Mouse (Mus musculus): ENCODE measurements around the gene Tpm4. TPM values are rescaled to one million over a fixed set of nuclear protein-coding genes. Genes with fewer than 3 reads are reported as not detected.

Gene Tpm4
- polyA plus RNA-seq, 1 experiment from 2014 or later = 318 TPM

DNA sequence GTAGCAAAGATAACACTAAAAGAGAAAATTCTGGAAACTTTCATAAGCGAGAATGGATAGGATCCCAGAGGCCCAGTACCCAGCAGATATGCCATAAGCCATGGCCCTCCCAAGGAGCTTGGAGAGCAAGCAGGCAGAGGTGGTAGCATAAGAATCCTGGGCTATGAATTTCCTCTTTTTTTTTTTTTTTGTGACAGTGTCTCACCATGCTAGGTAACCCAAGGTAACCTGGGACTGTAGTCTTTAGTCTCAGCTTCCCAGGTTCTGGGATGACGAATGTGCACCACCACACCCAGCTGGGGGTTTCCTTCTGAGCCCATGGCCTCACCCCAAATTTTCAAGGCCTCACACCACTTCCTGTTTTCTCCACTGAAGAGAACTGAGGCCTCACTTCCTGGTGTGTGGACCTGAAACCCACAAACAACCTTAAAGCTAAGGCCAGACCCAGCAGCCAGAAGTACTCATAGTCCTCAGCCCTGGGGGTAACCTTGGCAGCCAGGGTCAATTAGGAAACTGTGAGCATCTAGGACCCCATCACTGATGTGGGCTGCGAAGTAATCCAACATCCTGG is 34.4 kb downstream of the Tpm4 start:
- 86% methylated on average over 3 of the region's 3 CpGs for WGBS
- no peak overlapping the region for H3K27ac ChIP-seq (replicated peaks in 1 of 2; ENCODE audit: control insufficient read depth in 1 of 2, insufficient read depth in 1 of 2, low read depth in 2 of 2, low read length in 2 of 2)
- H3K9ac ChIP-seq (ENCODE audit: low read length) = no peak overlapping the region

DNA sequence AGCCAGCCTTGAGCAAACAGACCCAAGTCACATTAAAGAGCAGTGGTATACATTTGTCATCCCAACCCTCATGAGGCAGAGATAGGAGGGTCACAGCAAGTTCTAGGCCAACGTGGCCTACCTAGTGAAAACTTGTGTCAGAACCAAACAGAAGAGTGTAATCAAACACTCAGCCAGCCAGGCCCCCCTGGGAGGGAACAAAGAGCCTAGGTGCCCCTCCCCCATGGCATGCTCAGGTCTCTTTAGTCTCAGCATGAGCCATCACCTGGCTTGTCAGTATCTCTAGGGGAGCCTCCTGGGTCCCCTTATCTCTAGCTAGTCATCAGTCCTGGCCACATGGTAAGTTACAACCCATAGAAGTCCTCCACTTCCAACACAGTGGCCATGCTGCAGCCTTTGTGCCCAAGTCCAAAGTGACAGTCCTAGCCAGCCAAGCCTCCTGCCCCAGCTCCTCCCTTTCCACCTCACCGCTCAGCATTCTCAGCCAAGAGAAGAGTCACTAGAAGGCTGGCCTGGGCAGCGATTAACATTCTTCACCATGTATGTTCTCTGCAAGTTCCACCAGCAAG is 35.0 kb downstream of the Tpm4 start:
- no peak for ATAC-seq (ENCODE audit: insufficient number of reproducible peaks, insufficient read depth, low FRiP score, low read depth)
- Histone ChIP-seq H3K4me2 (ENCODE audit: low read length) (no peak overlapping the region), H3K27me3 (ENCODE audit: control insufficient read depth, insufficient read depth, low read length) (no peaks in the 10 kb centered on the region), H3K4me1 (ENCODE audit: control insufficient read depth in 2 of 2, insufficient read depth in 2 of 2, low read length in 2 of 2) (no peaks in the 10 kb centered on the region), H3K9me3 (ENCODE audit: control insufficient read depth, low read length) (no peaks in the 10 kb centered on the region), H3K9ac (ENCODE audit: low read length) (no peak overlapping the region), H3K4me3 (ENCODE audit: control insufficient read depth in 1 of 2, insufficient read depth in 1 of 2, low read depth in 1 of 2, low read length in 2 of 2) (no peak overlapping the region), H3K36me3 (ENCODE audit: control insufficient read depth, insufficient read depth, low read length) (peaks cover 76% of the 10 kb centered on the region), H3K27ac (replicated peaks in 1 of 2; ENCODE audit: control insufficient read depth in 1 of 2, insufficient read depth in 1 of 2, low read depth in 2 of 2, low read length in 2 of 2) (no peak overlapping the region)
- 67% methylated on average over 3 of the region's 3 CpGs for WGBS

More for the DNA sequence above, 34.4 kb downstream of the Tpm4 start:
- no peaks in the 10 kb centered on the region for H3K27me3 ChIP-seq (ENCODE audit: control insufficient read depth, insufficient read depth, low read length)
- peaks cover 76% of the 10 kb centered on the region for H3K36me3 ChIP-seq (ENCODE audit: control insufficient read depth, insufficient read depth, low read length)
- H3K4me3 ChIP-seq (ENCODE audit: control insufficient read depth in 1 of 2, insufficient read depth in 1 of 2, low read depth in 1 of 2, low read length in 2 of 2) = no peak overlapping the region
- no peak overlapping the region for H3K4me2 ChIP-seq (ENCODE audit: low read length)
- H3K4me1 ChIP-seq (ENCODE audit: control insufficient read depth in 2 of 2, insufficient read depth in 2 of 2, low read length in 2 of 2) = no peaks in the 10 kb centered on the region
- H3K9me3 ChIP-seq (ENCODE audit: control insufficient read depth, low read length) = no peaks in the 10 kb centered on the region
- ATAC-seq (ENCODE audit: insufficient number of reproducible peaks, insufficient read depth, low FRiP score, low read depth) = no peak

DNA sequence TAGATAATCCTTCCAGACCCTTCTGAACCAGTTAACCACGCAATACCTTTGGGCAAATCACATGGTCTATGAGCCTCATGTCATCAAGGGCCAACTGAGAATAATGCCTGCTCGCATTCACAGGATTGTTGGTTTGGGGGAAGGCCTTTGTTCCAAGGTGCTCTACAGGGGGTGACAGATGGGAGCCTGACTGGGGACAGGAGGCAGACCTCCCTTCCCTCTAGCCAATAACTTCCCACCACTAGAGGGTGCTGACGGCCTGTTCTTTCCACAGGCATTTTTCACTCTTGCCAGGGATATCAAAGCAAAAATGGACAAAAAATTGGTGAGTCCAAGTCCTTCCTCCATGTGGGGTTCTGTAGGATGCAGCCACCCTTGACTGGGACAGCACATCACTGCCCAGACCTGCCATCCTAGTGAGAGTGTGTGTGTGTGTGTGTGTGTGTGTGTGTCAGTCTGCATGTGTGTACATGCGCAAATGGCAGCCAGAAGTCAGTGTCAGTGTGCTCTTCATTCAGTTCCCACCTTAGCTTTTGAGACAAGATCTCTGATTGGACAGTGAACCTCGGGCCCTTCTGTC is 42.7 kb downstream of the Tpm4 start:
- WGBS = 57% methylated on average over 5 of the region's 5 CpGs
- H3K9me3 ChIP-seq (ENCODE audit: control insufficient read depth, low read length) = no peaks in the 10 kb centered on the region
- peaks cover 98% of the 10 kb centered on the region for H3K36me3 ChIP-seq (ENCODE audit: control insufficient read depth, insufficient read depth, low read length)
- H3K9ac ChIP-seq (ENCODE audit: low read length) = no peak overlapping the region
- ATAC-seq (ENCODE audit: insufficient number of reproducible peaks, insufficient read depth, low FRiP score, low read depth) = no peak
- no peak overlapping the region for H3K27ac ChIP-seq (replicated peaks in 1 of 2; ENCODE audit: control insufficient read depth in 1 of 2, insufficient read depth in 1 of 2, low read depth in 2 of 2, low read length in 2 of 2)
- H3K4me3 ChIP-seq (ENCODE audit: control insufficient read depth in 1 of 2, insufficient read depth in 1 of 2, low read depth in 1 of 2, low read length in 2 of 2) = no peak overlapping the region
- H3K4me2 ChIP-seq (ENCODE audit: low read length) = no peak overlapping the region
- H3K27me3 ChIP-seq (ENCODE audit: control insufficient read depth, insufficient read depth, low read length) = no peaks in the 10 kb centered on the region
- H3K4me1 ChIP-seq (ENCODE audit: control insufficient read depth in 2 of 2, insufficient read depth in 2 of 2, low read length in 2 of 2) = no peaks in the 10 kb centered on the region

DNA sequence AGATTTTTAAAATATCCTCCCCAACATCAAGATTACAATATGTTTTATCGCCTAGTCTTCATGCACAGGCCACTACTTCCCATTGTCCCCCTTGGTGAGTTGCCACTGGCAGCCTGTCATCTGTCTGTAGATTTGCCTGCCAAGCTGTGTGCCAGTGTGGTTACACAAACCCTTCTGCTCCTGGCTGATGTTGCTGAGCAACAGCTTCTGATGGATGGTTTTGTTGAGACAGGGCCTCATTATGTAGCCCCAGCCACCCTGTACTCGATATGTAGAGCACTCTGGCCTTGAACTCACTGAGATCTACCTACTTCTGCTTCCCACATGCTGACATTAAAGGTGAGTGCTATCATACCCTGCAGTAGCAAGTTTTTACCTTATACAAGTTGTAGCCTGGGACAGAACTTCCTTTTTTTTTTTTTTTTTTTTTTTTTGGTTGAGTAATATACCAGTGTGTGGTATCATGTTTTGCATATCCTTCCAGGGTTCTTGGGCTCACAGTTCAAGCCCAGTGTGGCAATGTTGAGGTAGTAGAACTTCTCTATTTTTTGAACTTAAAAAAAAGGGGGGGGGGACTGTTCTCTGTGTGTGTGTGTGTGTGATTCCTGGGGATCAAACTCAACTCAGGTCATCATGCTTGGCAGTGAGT is 48.9 kb downstream of the Tpm4 start:
- no peak overlapping the region for H3K27ac ChIP-seq (replicated peaks in 1 of 2; ENCODE audit: control insufficient read depth in 1 of 2, insufficient read depth in 1 of 2, low read depth in 2 of 2, low read length in 2 of 2)
- peaks cover 35% of the 10 kb centered on the region for H3K36me3 ChIP-seq (ENCODE audit: control insufficient read depth, insufficient read depth, low read length)
- H3K9ac ChIP-seq (ENCODE audit: low read length) = no peak overlapping the region
- H3K4me2 ChIP-seq (ENCODE audit: low read length) = no peak overlapping the region
- no peaks in the 10 kb centered on the region for H3K4me1 ChIP-seq (ENCODE audit: control insufficient read depth in 2 of 2, insufficient read depth in 2 of 2, low read length in 2 of 2)
- H3K9me3 ChIP-seq (ENCODE audit: control insufficient read depth, low read length) = no peaks in the 10 kb centered on the region
- H3K4me3 ChIP-seq (ENCODE audit: control insufficient read depth in 1 of 2, insufficient read depth in 1 of 2, low read depth in 1 of 2, low read length in 2 of 2) = no peak overlapping the region
- no peak for ATAC-seq (ENCODE audit: insufficient number of reproducible peaks, insufficient read depth, low FRiP score, low read depth)
- no peaks in the 10 kb centered on the region for H3K27me3 ChIP-seq (ENCODE audit: control insufficient read depth, insufficient read depth, low read length)
- WGBS = 76% methylated on average over 2 of the region's 2 CpGs

DNA sequence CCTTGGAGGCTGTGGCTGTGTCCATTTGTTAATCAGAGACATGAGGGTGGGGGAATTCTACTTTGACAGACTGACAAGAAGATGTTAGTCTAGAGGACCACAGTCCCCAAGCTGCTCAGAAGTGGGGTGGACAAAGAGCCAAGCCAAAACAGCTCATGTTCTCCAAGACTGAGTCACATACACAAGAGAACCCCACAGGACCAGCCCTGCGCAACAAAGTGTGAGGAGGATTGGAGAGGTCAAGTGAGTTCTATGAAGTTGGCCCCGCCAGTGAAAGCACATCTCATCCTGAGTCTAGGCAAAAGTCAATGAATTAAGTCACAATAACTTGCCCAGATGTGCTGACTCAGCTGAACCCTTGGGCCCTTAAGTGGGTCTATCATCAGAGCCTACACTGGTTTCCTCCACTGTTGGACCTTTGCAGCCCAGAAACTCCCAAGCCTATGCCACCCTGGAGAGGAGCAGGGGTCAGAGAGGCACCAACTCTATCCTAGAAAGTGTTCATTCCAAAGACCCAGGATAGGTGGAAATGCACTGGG is 53.1 kb downstream of the Tpm4 start:
- no peak for ATAC-seq (ENCODE audit: insufficient number of reproducible peaks, insufficient read depth, low FRiP score, low read depth)
- WGBS = 86% methylated on average over 2 of the region's 2 CpGs
- Histone ChIP-seq H3K36me3 (ENCODE audit: control insufficient read depth, insufficient read depth, low read length) (no peaks in the 10 kb centered on the region), H3K27me3 (ENCODE audit: control insufficient read depth, insufficient read depth, low read length) (no peaks in the 10 kb centered on the region), H3K27ac (replicated peaks in 1 of 2; ENCODE audit: control insufficient read depth in 1 of 2, insufficient read depth in 1 of 2, low read depth in 2 of 2, low read length in 2 of 2) (no peak overlapping the region), H3K9ac (ENCODE audit: low read length) (no peak overlapping the region), H3K4me1 (ENCODE audit: control insufficient read depth in 2 of 2, insufficient read depth in 2 of 2, low read length in 2 of 2) (no peaks in the 10 kb centered on the region; a peak in 1 of 4 replicates), H3K4me3 (ENCODE audit: control insufficient read depth in 1 of 2, insufficient read depth in 1 of 2, low read depth in 1 of 2, low read length in 2 of 2) (no peak overlapping the region), H3K4me2 (ENCODE audit: low read length) (no peak overlapping the region), H3K9me3 (ENCODE audit: control insufficient read depth, low read length) (no peaks in the 10 kb centered on the region)

DNA sequence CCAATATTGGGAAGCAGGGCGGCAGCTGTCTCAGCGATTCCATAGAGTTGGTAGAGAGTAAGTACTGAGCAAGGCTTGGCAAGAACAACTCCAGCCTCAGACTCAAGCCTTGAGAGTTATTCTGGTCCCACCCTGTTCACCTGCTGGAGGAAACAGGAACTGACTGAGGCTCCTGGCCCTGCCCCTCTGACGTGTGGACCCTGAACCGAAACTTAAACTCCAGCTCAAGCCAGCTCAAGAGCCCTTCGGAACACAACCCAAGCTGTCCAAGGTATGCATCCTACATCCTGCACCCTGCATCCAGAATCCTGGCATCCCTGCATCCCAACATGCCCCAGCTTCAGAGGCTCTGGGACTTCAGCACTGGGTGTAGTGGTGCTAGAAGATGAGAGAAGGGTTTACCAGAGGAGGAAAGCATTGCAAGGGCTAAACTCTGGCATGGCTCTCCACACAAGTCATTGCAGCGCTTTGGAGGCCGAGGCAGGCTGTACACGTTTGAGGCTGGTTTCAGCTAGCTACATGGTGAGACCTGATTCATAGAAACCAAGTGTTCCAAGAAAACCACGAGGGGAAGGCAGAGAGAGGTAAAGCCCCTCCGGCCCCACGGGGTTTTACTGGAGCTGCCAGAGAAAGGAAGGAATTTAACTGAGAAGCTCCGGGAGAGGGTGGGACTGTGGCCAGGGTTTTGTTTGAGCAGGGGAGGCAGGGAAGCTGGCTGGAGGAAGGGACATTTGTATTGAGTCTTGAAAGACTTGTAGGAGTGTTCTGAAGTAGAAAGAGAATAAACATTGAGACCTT is 54.8 kb downstream of the Tpm4 start, which contains the start of gene Hsh2d:
TSS of gene Hsh2d (plus strand) at position 222 of the 798 bp plus-strand sequence.
- no peak for ATAC-seq (ENCODE audit: insufficient number of reproducible peaks, insufficient read depth, low FRiP score, low read depth)
- Histone ChIP-seq H3K27me3 (ENCODE audit: control insufficient read depth, insufficient read depth, low read length) (no peaks in the 10 kb centered on the region), H3K9ac (ENCODE audit: low read length) (no peak within 1 kb of the TSS), H3K36me3 (ENCODE audit: control insufficient read depth, insufficient read depth, low read length) (no peaks in the 10 kb centered on the region), H3K4me2 (ENCODE audit: low read length) (no peak within 1 kb of the TSS), H3K4me1 (ENCODE audit: control insufficient read depth in 2 of 2, insufficient read depth in 2 of 2, low read length in 2 of 2) (no peaks in the 10 kb centered on the region; a peak in 1 of 4 replicates), H3K27ac (replicated peaks in 1 of 2; ENCODE audit: control insufficient read depth in 1 of 2, insufficient read depth in 1 of 2, low read depth in 2 of 2, low read length in 2 of 2) (no peak within 1 kb of the TSS), H3K4me3 (ENCODE audit: control insufficient read depth in 1 of 2, insufficient read depth in 1 of 2, low read depth in 1 of 2, low read length in 2 of 2) (no peak within 1 kb of the TSS), H3K9me3 (ENCODE audit: control insufficient read depth, low read length) (no peaks in the 10 kb centered on the region)
- 61% methylated on average over 12 of the region's 12 CpGs for whole genome bisulfite sequencing

DNA sequence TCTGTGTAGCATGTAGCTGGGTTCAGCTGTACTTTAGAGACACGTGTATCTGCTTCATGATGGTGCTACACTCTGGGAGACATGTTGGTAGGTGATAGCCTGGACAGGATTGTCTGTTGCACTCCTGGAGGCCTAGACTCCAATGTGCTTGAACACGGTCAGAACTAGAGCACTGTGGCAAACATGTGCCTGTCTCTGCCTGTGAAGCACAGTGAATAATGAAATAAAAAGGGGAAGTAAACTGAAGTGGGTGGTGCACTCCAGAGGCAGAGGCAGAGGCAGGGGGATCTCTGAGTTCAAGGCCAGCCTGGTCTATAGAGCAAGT is 55.4 kb downstream of the Tpm4 start:
- Histone ChIP-seq H3K27ac (replicated peaks in 1 of 2; ENCODE audit: control insufficient read depth in 1 of 2, insufficient read depth in 1 of 2, low read depth in 2 of 2, low read length in 2 of 2) (no peak overlapping the region), H3K4me3 (ENCODE audit: control insufficient read depth in 1 of 2, insufficient read depth in 1 of 2, low read depth in 1 of 2, low read length in 2 of 2) (no peak overlapping the region), H3K27me3 (ENCODE audit: control insufficient read depth, insufficient read depth, low read length) (no peaks in the 10 kb centered on the region), H3K4me2 (ENCODE audit: low read length) (no peak overlapping the region), H3K36me3 (ENCODE audit: control insufficient read depth, insufficient read depth, low read length) (no peaks in the 10 kb centered on the region), H3K9me3 (ENCODE audit: control insufficient read depth, low read length) (no peaks in the 10 kb centered on the region), H3K4me1 (ENCODE audit: control insufficient read depth in 2 of 2, insufficient read depth in 2 of 2, low read length in 2 of 2) (no peaks in the 10 kb centered on the region; a peak in 1 of 4 replicates), H3K9ac (ENCODE audit: low read length) (no peak overlapping the region)
- whole genome bisulfite sequencing = 77% methylated on average over 2 of the region's 2 CpGs
- ATAC-seq (ENCODE audit: insufficient number of reproducible peaks, insufficient read depth, low FRiP score, low read depth) = no peak
